Mouse (Mus musculus): ENCODE measurements at regions not wholly inside any gene's neighbourhood (a gene's known extent, or its start where the extent isn't known, plus 50 kb on each side); places are given as distances from the start of the nearest gene placed in this dataset.

DNA sequence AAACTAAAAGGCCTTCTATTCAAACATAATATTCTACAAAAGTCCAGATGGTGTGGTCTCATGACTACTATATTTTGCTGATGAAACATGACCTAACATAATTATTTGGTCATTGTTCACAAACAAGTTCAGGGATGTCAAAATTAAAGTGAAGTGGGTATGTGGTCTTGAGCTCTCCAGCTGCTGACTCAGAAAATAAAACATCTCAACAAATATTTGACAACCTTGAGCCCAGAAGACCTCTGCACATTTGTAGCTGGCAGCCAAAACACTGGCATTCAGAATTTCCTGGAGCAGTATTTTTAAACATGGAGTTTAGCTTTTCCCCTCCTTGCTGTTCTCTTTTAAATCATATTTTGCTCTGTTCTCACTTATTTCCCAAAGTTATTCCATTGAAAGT is 829.7 kb upstream of the Cited2 start:
- no peak overlapping the region for H3K4me2 ChIP-seq (ENCODE audit: low read depth)
- H3K4me1 ChIP-seq (replicated peaks; ENCODE audit: control insufficient read depth in 2 of 2, insufficient read depth in 2 of 2, low read length in 1 of 2) = no peaks in the 10 kb centered on the region
- no peaks in the 10 kb centered on the region for H3K9me3 ChIP-seq (ENCODE audit: control insufficient read depth, low read length)
- no peak for DNase-seq (ENCODE audit: low read depth in 3 of 3, low spot score in 3 of 3)
- no peak overlapping the region for H3K4me3 ChIP-seq (ENCODE audit: insufficient read depth in 1 of 2, low read depth in 2 of 2, low read length in 2 of 2)
- no peak for ATAC-seq (ENCODE audit: insufficient read depth)
- H3K27me3 ChIP-seq (ENCODE audit: control insufficient read depth, insufficient read depth, low read length) = no peaks in the 10 kb centered on the region
- no peak overlapping the region for H3K9ac ChIP-seq (replicated peaks)
- TF ChIP-seq CTCF (IDR thresholded peaks at IDR 0.05; ENCODE audit: low read depth) (no peak), EP300 (IDR thresholded peaks at IDR 0.05; ENCODE audit: low read depth) (no peak)
- H3K36me3 ChIP-seq (replicated peaks; ENCODE audit: control insufficient read depth, insufficient read depth, low read depth) = no peaks in the 10 kb centered on the region
- H3K27ac ChIP-seq = no peak overlapping the region

DNA sequence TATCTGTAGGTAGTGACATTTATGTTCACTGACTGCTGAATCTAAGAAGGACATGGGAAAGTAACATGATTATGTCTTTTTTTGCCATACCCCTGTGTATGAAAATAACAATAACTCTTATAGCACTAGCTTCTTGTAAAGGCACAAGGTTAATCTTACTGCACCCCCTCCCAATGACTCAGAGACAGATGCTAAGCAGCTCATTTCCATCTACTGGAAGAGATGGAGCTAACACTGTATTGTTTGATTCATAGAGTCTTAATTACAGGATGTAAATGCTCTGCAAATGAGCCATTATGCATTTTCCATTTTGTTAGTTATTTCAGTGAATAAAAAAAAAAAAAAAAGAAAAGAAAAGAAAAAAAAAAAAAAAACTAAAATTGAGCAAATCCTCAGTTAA is 827.7 kb upstream of the Cited2 start:
- no peaks in the 10 kb centered on the region for H3K27me3 ChIP-seq (ENCODE audit: control insufficient read depth, insufficient read depth, low read length)
- TF ChIP-seq CTCF (IDR thresholded peaks at IDR 0.05; ENCODE audit: low read depth) (no peak), EP300 (IDR thresholded peaks at IDR 0.05; ENCODE audit: low read depth) (no peak)
- ATAC-seq (ENCODE audit: insufficient read depth) = no peak
- no peak overlapping the region for H3K9ac ChIP-seq (replicated peaks)
- H3K4me2 ChIP-seq (ENCODE audit: low read depth) = no peak overlapping the region
- no peaks in the 10 kb centered on the region for H3K36me3 ChIP-seq (replicated peaks; ENCODE audit: control insufficient read depth, insufficient read depth, low read depth)
- H3K27ac ChIP-seq = no peak overlapping the region
- DNase-seq (ENCODE audit: low read depth in 3 of 3, low spot score in 3 of 3) = no peak
- H3K4me1 ChIP-seq (replicated peaks; ENCODE audit: control insufficient read depth in 2 of 2, insufficient read depth in 2 of 2, low read length in 1 of 2) = no peaks in the 10 kb centered on the region
- H3K4me3 ChIP-seq (ENCODE audit: insufficient read depth in 1 of 2, low read depth in 2 of 2, low read length in 2 of 2) = no peak overlapping the region
- no peaks in the 10 kb centered on the region for H3K9me3 ChIP-seq (ENCODE audit: control insufficient read depth, low read length)

DNA sequence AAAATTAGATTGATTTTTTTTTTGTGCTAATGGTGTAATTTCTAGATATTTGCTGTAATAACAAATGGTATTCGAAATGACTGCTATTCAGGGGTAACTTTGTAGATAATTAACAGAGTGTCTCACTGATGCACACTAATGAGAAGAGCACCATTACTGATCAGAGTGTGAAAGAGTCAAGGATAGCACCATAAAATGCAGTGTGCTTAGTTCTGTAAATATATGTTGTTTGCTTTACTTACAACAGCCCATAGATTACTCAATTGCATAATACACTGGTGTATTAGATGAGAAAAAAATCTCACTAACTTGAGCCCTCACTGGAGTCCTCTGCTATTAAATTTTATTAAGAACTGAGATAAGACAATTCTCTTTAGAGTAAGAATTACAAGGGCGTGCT is 800.1 kb upstream of the Cited2 start:
- 51% methylated on average over 2 of the region's 2 CpGs for WGBS (ENCODE audit: insufficient replicate concordance)
- TF ChIP-seq EP300 (IDR thresholded peaks at IDR 0.05; ENCODE audit: low read depth) = no peak
- no peak for TF ChIP-seq CTCF (IDR thresholded peaks at IDR 0.05; ENCODE audit: low read depth)
- Histone ChIP-seq H3K9ac (replicated peaks) (no peak overlapping the region), H3K4me1 (replicated peaks; ENCODE audit: control insufficient read depth in 2 of 2, insufficient read depth in 2 of 2, low read length in 1 of 2) (no peaks in the 10 kb centered on the region), H3K9me3 (ENCODE audit: control insufficient read depth, low read length) (no peaks in the 10 kb centered on the region), H3K36me3 (replicated peaks; ENCODE audit: control insufficient read depth, insufficient read depth, low read depth) (no peaks in the 10 kb centered on the region), H3K27ac (no peak overlapping the region), H3K4me2 (ENCODE audit: low read depth) (no peak overlapping the region), H3K4me3 (ENCODE audit: insufficient read depth in 1 of 2, low read depth in 2 of 2, low read length in 2 of 2) (no peak overlapping the region), H3K27me3 (ENCODE audit: control insufficient read depth, insufficient read depth, low read length) (no peaks in the 10 kb centered on the region)
- ATAC-seq (ENCODE audit: insufficient read depth) (no peak), DNase-seq (ENCODE audit: low read depth in 3 of 3, low spot score in 3 of 3) (no peak)

DNA sequence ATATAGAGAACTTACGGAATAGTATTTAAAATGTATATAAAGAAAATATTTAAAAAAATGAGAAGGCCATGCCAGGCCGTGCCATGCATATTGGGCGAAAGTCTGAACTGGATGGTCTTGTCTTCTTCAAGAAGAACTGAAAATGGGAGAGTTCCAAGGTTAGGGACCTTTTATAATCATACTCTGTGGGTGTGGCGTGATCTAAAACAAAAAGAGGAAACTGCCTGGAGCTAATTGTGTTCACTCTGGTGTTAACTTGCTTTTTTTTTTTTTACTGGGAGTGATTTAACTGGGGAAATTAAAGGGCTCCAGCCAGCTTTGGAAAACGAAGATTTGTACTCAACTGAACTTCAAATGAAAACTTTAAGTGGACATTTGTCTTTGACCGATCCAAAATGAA is 799.2 kb upstream of the Cited2 start:
- no peaks in the 10 kb centered on the region for H3K4me1 ChIP-seq (replicated peaks; ENCODE audit: control insufficient read depth in 2 of 2, insufficient read depth in 2 of 2, low read length in 1 of 2)
- no peaks in the 10 kb centered on the region for H3K27me3 ChIP-seq (ENCODE audit: control insufficient read depth, insufficient read depth, low read length)
- DNase-seq (ENCODE audit: low read depth in 3 of 3, low spot score in 3 of 3) (no peak), ATAC-seq (ENCODE audit: insufficient read depth) (no peak)
- H3K4me3 ChIP-seq (ENCODE audit: insufficient read depth in 1 of 2, low read depth in 2 of 2, low read length in 2 of 2) = no peak overlapping the region
- no peak overlapping the region for H3K27ac ChIP-seq
- no peak overlapping the region for H3K9ac ChIP-seq (replicated peaks)
- H3K9me3 ChIP-seq (ENCODE audit: control insufficient read depth, low read length) = no peaks in the 10 kb centered on the region
- TF ChIP-seq CTCF (IDR thresholded peaks at IDR 0.05; ENCODE audit: low read depth) = no peak
- TF ChIP-seq EP300 (IDR thresholded peaks at IDR 0.05; ENCODE audit: low read depth) = no peak
- H3K36me3 ChIP-seq (replicated peaks; ENCODE audit: control insufficient read depth, insufficient read depth, low read depth) = no peaks in the 10 kb centered on the region
- 52% methylated on average over 6 of the region's 6 CpGs for WGBS (ENCODE audit: insufficient replicate concordance)
- no peak overlapping the region for H3K4me2 ChIP-seq (ENCODE audit: low read depth)

DNA sequence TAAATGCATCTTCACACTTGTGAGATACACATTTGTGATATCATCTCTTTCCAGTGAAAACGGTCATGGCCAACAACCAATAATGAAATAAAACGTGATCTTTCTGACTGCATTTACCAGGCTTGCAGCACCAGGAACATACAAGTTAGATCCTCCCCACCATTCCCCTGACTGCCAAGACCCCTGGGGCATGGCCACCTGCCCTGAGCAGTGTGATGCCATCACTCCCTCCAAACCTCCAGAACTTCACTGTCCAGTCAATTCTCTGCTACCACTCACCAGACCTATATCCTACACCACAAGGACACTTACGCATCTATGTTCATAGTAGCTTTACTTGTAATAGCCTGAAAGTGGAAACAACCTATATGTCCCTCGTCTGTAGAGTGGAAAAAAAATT is 785.3 kb upstream of the Cited2 start:
- no peak for DNase-seq (ENCODE audit: low read depth in 3 of 3, low spot score in 3 of 3)
- no peaks in the 10 kb centered on the region for H3K4me1 ChIP-seq (replicated peaks; ENCODE audit: control insufficient read depth in 2 of 2, insufficient read depth in 2 of 2, low read length in 1 of 2)
- H3K4me3 ChIP-seq (ENCODE audit: insufficient read depth in 1 of 2, low read depth in 2 of 2, low read length in 2 of 2) = no peak overlapping the region
- TF ChIP-seq CTCF (IDR thresholded peaks at IDR 0.05; ENCODE audit: low read depth) (no peak), EP300 (IDR thresholded peaks at IDR 0.05; ENCODE audit: low read depth) (no peak)
- H3K27me3 ChIP-seq (ENCODE audit: control insufficient read depth, insufficient read depth, low read length) = no peaks in the 10 kb centered on the region
- ATAC-seq (ENCODE audit: insufficient read depth) = no peak
- H3K9me3 ChIP-seq (ENCODE audit: control insufficient read depth, low read length) = no peaks in the 10 kb centered on the region
- H3K9ac ChIP-seq (replicated peaks) = no peak overlapping the region
- WGBS (ENCODE audit: insufficient replicate concordance) = 53% methylated on average over 4 of the region's 4 CpGs
- H3K27ac ChIP-seq = no peak overlapping the region
- no peaks in the 10 kb centered on the region for H3K36me3 ChIP-seq (replicated peaks; ENCODE audit: control insufficient read depth, insufficient read depth, low read depth)
- no peak overlapping the region for H3K4me2 ChIP-seq (ENCODE audit: low read depth)

DNA sequence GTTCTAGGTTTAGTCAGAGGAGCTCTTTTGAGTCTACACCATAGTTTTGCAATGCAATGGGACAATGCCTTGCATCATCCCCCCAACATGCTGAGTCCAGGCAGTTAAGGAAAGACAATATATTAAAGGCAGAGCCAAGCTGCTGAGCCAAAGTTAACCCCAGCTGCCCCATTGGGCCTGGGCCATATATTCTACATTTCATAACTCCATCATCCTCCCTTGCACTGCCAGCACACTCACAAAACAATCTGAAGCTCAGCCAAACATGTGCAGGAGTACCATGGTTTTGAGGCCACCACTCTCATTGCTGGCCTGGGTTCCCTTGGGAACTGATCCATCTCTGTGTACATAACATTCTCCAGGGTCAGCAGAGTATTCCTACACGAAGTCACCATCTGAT is 771.4 kb upstream of the Cited2 start:
- 38% methylated on average over 1 of the region's 1 CpGs for WGBS (ENCODE audit: insufficient replicate concordance)
- no peak for DNase-seq (ENCODE audit: low read depth in 3 of 3, low spot score in 3 of 3)
- Histone ChIP-seq H3K27ac (no peak overlapping the region), H3K4me1 (replicated peaks; ENCODE audit: control insufficient read depth in 2 of 2, insufficient read depth in 2 of 2, low read length in 1 of 2) (no peaks in the 10 kb centered on the region), H3K27me3 (ENCODE audit: control insufficient read depth, insufficient read depth, low read length) (no peaks in the 10 kb centered on the region), H3K4me2 (ENCODE audit: low read depth) (no peak overlapping the region), H3K9ac (replicated peaks) (no peak overlapping the region), H3K4me3 (ENCODE audit: insufficient read depth in 1 of 2, low read depth in 2 of 2, low read length in 2 of 2) (no peak overlapping the region), H3K9me3 (ENCODE audit: control insufficient read depth, low read length) (no peaks in the 10 kb centered on the region), H3K36me3 (replicated peaks; ENCODE audit: control insufficient read depth, insufficient read depth, low read depth) (no peaks in the 10 kb centered on the region)
- TF ChIP-seq CTCF (IDR thresholded peaks at IDR 0.05; ENCODE audit: low read depth) (no peak), EP300 (IDR thresholded peaks at IDR 0.05; ENCODE audit: low read depth) (no peak)
- no peak for ATAC-seq (ENCODE audit: insufficient read depth)

Data from liver, embryonic 14.5 days (tissue).